Mouse (Mus musculus): ENCODE data around the gene Gm20422.

The Gm20422 gene

GRCm38 (mm10) chr8:69793666-69794065 lies 19.0 kb upstream of the Gm20422 start:
- DNase-seq (ENCODE audit: low read depth, low spot score), result no peak

- DNase-seq (ENCODE audit: low read depth, low spot score), result no peak
These were observed 16.9 kb upstream of the Gm20422 start for GRCm38 (mm10) chr8:69791415-69792068.

- peak; percentile 80 for DNase-seq (ENCODE audit: low read depth, low spot score)
These were observed 16.2 kb upstream of the Gm20422 start, which contains the start of the genes Atp13a1 and Zfp866 for GRCm38 (mm10) chr8:69790773-69791367. Gene Atp13a1 (plus strand): TSS chr8:69791163. Gene Zfp866 (minus strand): TSS chr8:69791178.

GRCm38 (mm10) chr8:69790364-69790763 lies 15.7 kb upstream of the Gm20422 start:
- no peak for DNase-seq (ENCODE audit: low read depth, low spot score)

GRCm38 (mm10) chr8:69789731-69790130 lies 15.0 kb upstream of the Gm20422 start:
- DNase-seq (ENCODE audit: low read depth, low spot score), result no peak

- no peak for DNase-seq (ENCODE audit: low read depth, low spot score)
These were observed 14.4 kb upstream of the Gm20422 start for GRCm38 (mm10) chr8:69789105-69789504.

- no peak for DNase-seq (ENCODE audit: low read depth, low spot score)
These were observed 2.4 kb upstream of the Gm20422 start for GRCm38 (mm10) chr8:69777111-69777510.

GRCm38 (mm10) chr8:69775149-69775534 lies 456 bp upstream of the Gm20422 start:
- no peak for DNase-seq (ENCODE audit: low read depth, low spot score)

GRCm38 (mm10) chr8:69772106-69772505 lies 2.6 kb downstream of the Gm20422 start:
- DNase-seq (ENCODE audit: low read depth, low spot score), result no peak

- no peak for DNase-seq (ENCODE audit: low read depth, low spot score)
These were observed 3.5 kb downstream of the Gm20422 start for GRCm38 (mm10) chr8:69771221-69771620.

GRCm38 (mm10) chr8:69761814-69762445 lies 12.8 kb downstream of the Gm20422 start:
- DNase-seq (ENCODE audit: low read depth, low spot score), result no peak

- DNase-seq (ENCODE audit: low read depth, low spot score), result no peak
These were observed 16.4 kb downstream of the Gm20422 start for GRCm38 (mm10) chr8:69758316-69758715.

- no peak for DNase-seq (ENCODE audit: low read depth, low spot score)
These were observed 22.2 kb downstream of the Gm20422 start for GRCm38 (mm10) chr8:69752437-69752836.

GRCm38 (mm10) chr8:69749544-69750454 lies 24.9 kb downstream of the Gm20422 start, which contains the start of gene Zfp963:
Gene Zfp963 (minus strand): TSS chr8:69749970.
- DNase-seq (ENCODE audit: low read depth, low spot score), result peak; percentile 85

- DNase-seq (ENCODE audit: low read depth, low spot score), result no peak
These were observed 33.5 kb downstream of the Gm20422 start for GRCm38 (mm10) chr8:69741231-69741630.

GRCm38 (mm10) chr8:69740763-69741162 lies 33.9 kb downstream of the Gm20422 start:
- DNase-seq (ENCODE audit: low read depth, low spot score), result no peak

- no peak for DNase-seq (ENCODE audit: low read depth, low spot score)
These were observed 39.2 kb downstream of the Gm20422 start for GRCm38 (mm10) chr8:69735495-69735894.

- DNase-seq (ENCODE audit: low read depth, low spot score), result no peak
These were observed 57.5 kb downstream of the Gm20422 start for GRCm38 (mm10) chr8:69717232-69717580.

- peak; percentile 98 for DNase-seq (ENCODE audit: low read depth, low spot score)
These were observed 58.1 kb downstream of the Gm20422 start for GRCm38 (mm10) chr8:69716403-69717231.

GRCm38 (mm10) chr8:69715366-69715765 lies 59.3 kb downstream of the Gm20422 start:
- no peak for DNase-seq (ENCODE audit: low read depth, low spot score)

GRCm38 (mm10) chr8:69713516-69713915 lies 61.2 kb downstream of the Gm20422 start:
- no peak for DNase-seq (ENCODE audit: low read depth, low spot score)

Measured in retina, adult 2 months (tissue).